Mouse (Mus musculus): Measurements from ENCODE around the gene Pde6h.

DNA sequence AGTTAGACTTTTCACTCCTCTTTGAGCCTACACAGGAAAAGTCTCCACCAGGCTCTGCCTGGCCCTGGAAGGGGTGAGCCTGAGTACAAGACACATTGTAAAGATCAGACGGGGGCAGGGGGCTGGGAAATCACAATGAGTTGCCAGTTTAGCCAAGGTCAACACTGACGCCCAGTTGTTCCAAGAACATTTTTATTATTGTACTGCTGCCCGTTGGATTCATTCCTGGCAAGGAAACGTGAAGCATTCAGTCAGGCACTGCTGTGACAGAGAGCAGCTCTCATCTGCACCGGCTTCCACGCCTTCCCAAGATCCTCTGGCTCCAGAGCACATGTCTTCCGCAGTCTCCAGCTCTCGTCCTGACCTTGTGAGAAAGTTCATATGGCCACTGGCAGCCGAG, 35.8 kb upstream of the Pde6h start:
- TF ChIP-seq TAL1 (IDR thresholded peaks at IDR 0.05; ENCODE audit: low read length) (no peak), GATA1 (IDR thresholded peaks at IDR 0.05; ENCODE audit: low read length) (no peak)

Measured in erythroblast, embryonic 14.5 days (primary cell).